Mouse (Mus musculus): ENCODE data around the gene Itm2b.

Itm2b gene

GRCm38 (mm10) chr14:73384913-73385719 is at the start of gene Itm2b:
Itm2b (minus strand) TSS chr14:73385289.
- CTCF ChIA-PET: interaction anchor here (0.5 to 0.8 kb wide), 2 partner anchors 111 to 279 kb away, joined by 4 to 12 read pairs; no protein-coding TSS in a partner anchor

GRCm38 (mm10) chr14:73433487-73433886 is 48.4 kb upstream of the Itm2b start:
- CTCF ChIA-PET: interaction anchor here (0.6 kb wide), 1 partner anchor 69 kb away, joined by 5 read pairs; no protein-coding TSS in a partner anchor

- CTCF ChIA-PET: interaction anchor here (0.7 kb wide), 1 partner anchor 295 kb away, joined by 14 read pairs; no protein-coding TSS in a partner anchor
Observed at GRCm38 (mm10) chr14:73430571-73430970, 45.5 kb upstream of the Itm2b start.

GRCm38 (mm10) chr14:73425571-73426041 is 40.5 kb upstream of the Itm2b start:
- CTCF ChIA-PET: no interaction called here

GRCm38 (mm10) chr14:73424961-73425360 is 39.9 kb upstream of the Itm2b start:
- CTCF ChIA-PET: no interaction called here

- CTCF ChIA-PET: no interaction called here
Observed at GRCm38 (mm10) chr14:73423542-73423941, 38.5 kb upstream of the Itm2b start.

GRCm38 (mm10) chr14:73422621-73423020 is 37.5 kb upstream of the Itm2b start:
- CTCF ChIA-PET: no interaction called here

- CTCF ChIA-PET: interaction anchor here (0.6 kb wide), 1 partner anchor 20 kb away, joined by 3 read pairs; no protein-coding TSS in a partner anchor
Observed at GRCm38 (mm10) chr14:73421580-73421979, 36.5 kb upstream of the Itm2b start.

GRCm38 (mm10) chr14:73420138-73420745 is 35.2 kb upstream of the Itm2b start:
- CTCF ChIA-PET: no interaction called here

- CTCF ChIA-PET: interaction anchor here (0.7 kb wide), 1 partner anchor 21 kb away, joined by 3 read pairs; no protein-coding TSS in a partner anchor
Observed at GRCm38 (mm10) chr14:73416511-73416910, 31.4 kb upstream of the Itm2b start.

- CTCF ChIA-PET: interaction anchor here (0.5 to 0.7 kb wide), 3 partner anchors 15 to 95 kb away, joined by 3 to 6 read pairs (median 3); no protein-coding TSS in a partner anchor
Observed at GRCm38 (mm10) chr14:73415376-73416035, 30.4 kb upstream of the Itm2b start.

GRCm38 (mm10) chr14:73411729-73412128 is 26.6 kb upstream of the Itm2b start:
- CTCF ChIA-PET: no interaction called here

- CTCF ChIA-PET: no interaction called here
Observed at GRCm38 (mm10) chr14:73410083-73410482, 25.0 kb upstream of the Itm2b start.

- CTCF ChIA-PET: no interaction called here
Observed at GRCm38 (mm10) chr14:73408223-73408845, 23.2 kb upstream of the Itm2b start.

GRCm38 (mm10) chr14:73404016-73404415 is 18.9 kb upstream of the Itm2b start:
- CTCF ChIA-PET: interaction anchor here (0.6 kb wide), 1 partner anchor 9 kb away, joined by 3 read pairs; no protein-coding TSS in a partner anchor

- CTCF ChIA-PET: interaction anchor here (0.6 kb wide), 2 partner anchors 15 to 40 kb away, joined by 4 to 7 read pairs; no protein-coding TSS in a partner anchor
Observed at GRCm38 (mm10) chr14:73403351-73403750, 18.3 kb upstream of the Itm2b start.

GRCm38 (mm10) chr14:73402296-73403035 is 17.4 kb upstream of the Itm2b start:
- CTCF ChIA-PET: interaction anchor here (0.6 kb wide), 2 partner anchors 41 to 99 kb away, joined by 3 to 4 read pairs; no protein-coding TSS in a partner anchor

GRCm38 (mm10) chr14:73401408-73401807 is 16.3 kb upstream of the Itm2b start:
- CTCF ChIA-PET: interaction anchor here (0.6 kb wide), 1 partner anchor 100 kb away, joined by 3 read pairs; no protein-coding TSS in a partner anchor

GRCm38 (mm10) chr14:73399866-73400618 is 15.0 kb upstream of the Itm2b start:
- CTCF ChIA-PET: interaction anchor here (0.7 to 1.0 kb wide), 2 partner anchors 15 to 71 kb away, joined by 5 to 6 read pairs; no protein-coding TSS in a partner anchor
